Mouse (Mus musculus) limb, embryonic 12.5 days (tissue): ENCODE data around the gene Btbd9. TPM values are rescaled to one million over a fixed set of nuclear protein-coding genes. Genes with fewer than 3 reads are reported as not detected.

Experiments
- polyA plus RNA-seq: library from polyadenylated mRNA; unstranded; fragments of >200 nt; fragmentation: Nextera tagmentation; extraction: Ambion mirVana; gene quantifications from 2 replicates; pipeline ENCODE4 v1.2.1, GENCODE M21; 2016

The Btbd9 gene
- polyA plus RNA-seq, 1 experiment from 2014 or later = 70.6 TPM

Other genes with a start within 250 kb of the Btbd9 start
- 0.86 and 1.6 TPM in 2 replicates for gene Dnah8, start 47.9 kb upstream of the Btbd9 start, polyA plus RNA-seq
- 233 TPM in 2 replicates for gene Glo1, start 50.4 kb upstream of the Btbd9 start, polyA plus RNA-seq